Mouse (Mus musculus) spleen, adult 10 weeks (tissue): Measurements from ENCODE around the gene Trp53inp2. TPM values are rescaled to one million over a fixed set of nuclear protein-coding genes. Genes with fewer than 3 reads are reported as not detected.

Source experiments
- polyA plus RNA-seq: library from polyadenylated mRNA; stranded (reverse); fragments of 350-450 nt; fragmentation: Illumina TruSeq; extraction: RNeasy Lipid Tissue Mini Kit (QIAGEN cat#74804); gene quantifications from one replicate; pipeline ENCODE4 v1.2.3, GENCODE M21; 2015; ENCODE audit warnings: low replicate concordance; ENCODE audit not compliant: insufficient read depth

The Trp53inp2 gene
- polyA plus RNA-seq = 21.6 TPM

DNA sequence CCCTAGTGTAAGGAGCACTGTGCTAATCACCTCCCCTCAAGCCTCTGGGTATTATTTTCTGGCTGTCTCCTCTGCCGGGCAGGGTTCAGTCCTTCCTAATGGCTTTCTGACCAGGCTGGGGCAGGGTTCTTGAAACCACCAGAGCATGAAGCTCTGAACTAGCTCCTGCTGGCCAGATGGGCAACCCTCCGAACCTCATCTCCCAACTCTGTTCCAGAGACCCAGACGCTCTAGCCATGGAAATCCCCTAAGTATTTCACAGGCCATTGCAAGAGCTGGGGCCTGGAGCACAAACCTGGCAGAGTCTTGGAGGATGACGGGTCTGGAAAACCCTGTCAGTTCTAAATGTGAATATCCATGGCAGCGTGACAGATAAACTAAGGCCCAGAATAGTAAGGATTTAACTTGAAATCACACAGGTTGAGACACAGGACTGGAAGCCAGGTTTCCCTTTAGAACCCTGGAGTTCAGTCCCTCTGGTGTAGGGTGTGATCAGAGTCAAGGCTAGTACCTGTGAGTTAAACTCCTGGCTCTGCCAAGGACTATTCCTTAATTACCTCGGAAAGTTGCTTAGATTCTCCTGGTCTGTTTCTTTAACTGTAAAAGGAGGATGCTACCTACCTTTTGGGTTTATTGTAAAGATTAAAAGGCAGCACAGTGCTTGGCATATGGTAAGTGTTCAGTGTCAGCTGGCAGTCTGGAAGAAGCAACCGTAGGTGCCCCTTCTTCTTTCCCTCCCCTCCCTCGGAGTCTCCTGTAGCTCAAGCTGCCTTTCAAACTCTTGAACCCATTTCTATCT is at the start of gene Trp53inp2:
TSS of gene Trp53inp2 (plus strand) at position 799 of the 799 bp plus-strand sequence.

DNA sequence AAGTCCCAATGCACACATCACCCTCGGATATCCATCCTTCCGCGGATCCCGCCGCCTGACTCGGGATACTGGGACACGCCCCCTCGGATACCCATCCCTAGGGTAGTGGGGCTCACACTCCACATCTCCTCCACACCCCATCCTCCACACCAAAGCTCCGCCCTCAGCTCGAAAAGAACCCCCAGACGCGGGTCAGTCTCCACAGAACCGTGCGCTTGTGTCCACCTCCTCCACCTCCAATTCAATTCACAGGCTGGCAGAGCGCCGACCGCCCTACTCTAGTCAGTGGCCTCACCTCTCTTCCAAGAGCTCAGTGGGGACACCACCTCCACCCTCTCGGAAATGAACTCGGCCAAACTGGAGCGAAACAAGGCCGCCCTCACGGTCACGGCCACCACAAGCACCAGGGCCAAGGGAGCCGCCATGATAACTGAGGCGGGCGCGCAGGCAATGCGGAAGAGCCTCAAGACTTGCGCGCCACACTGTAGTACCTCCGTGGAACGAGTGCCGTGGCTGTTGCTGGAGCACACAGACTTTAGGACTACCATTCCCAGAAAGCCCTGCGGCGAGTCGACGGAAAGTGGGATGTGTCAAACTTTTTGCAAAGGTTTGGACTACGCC is 23.8 kb upstream of the Trp53inp2 start, which contains the start of gene Pigu:
TSS of gene Pigu (minus strand) at position 460 of the 621 bp plus-strand sequence.

Other genes with a start within 250 kb of the Trp53inp2 start
- gene Itch, start 247.6 kb upstream of the Trp53inp2 start, polyA plus RNA-seq = 85.2 TPM
- gene Dynlrb1, start 144.5 kb upstream of the Trp53inp2 start, polyA plus RNA-seq = 159 TPM
- gene Map1lc3a, start 104.8 kb upstream of the Trp53inp2 start, polyA plus RNA-seq = 7.4 TPM
- gene Pigu, start 23.6 kb upstream of the Trp53inp2 start, polyA plus RNA-seq = 35.8 TPM
- gene Ncoa6, start 92.8 kb downstream of the Trp53inp2 start, polyA plus RNA-seq = 42.2 TPM
- gene Acss2, start 136.9 kb downstream of the Trp53inp2 start, polyA plus RNA-seq = 19.3 TPM
- gene Ggt7, start 137.2 kb downstream of the Trp53inp2 start, polyA plus RNA-seq = 0.54 TPM
- 8.4 TPM for gene Gss, start 211.8 kb downstream of the Trp53inp2 start, polyA plus RNA-seq
- gene Myh7b, start 230.2 kb downstream of the Trp53inp2 start, polyA plus RNA-seq = not detected